Mouse (Mus musculus): ENCODE measurements around the gene Chst12.

Chst12 gene

DNA sequence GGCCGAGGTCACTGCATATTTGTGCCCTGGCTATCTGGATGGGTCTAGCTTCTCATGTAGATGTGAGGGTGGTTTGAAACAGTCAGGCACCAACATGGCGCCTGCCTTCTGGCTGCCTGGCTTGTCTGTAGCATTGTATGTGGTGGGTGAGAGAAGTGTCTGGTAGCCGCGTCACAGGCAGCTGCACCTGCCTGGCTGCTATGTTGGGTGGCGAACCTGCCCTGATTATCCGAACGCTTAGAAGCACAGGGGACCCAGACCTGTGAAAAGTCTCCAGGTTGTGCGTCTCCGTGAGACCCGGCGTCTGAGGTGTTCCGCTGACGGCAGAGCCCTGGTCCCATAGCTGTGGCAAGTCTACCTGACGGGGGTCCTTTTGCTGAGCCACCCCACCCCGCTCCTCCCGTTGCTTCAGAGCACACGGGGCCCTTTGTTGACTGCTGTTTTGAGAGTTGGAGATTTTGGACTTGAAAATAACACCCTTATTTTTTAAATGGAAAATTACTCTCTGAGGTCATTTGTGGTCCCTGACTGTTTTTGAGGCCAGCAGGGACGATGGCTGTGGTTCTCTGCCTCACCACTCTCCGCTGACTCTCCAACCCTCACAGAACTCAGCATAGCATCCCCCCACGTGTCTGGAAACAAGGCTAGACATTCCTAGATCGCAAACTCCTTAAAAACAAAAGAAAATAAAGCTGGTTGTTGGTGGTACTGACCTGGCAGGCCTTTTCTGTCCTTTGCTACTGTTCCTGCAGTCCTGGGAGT, 12.0 kb downstream of the Chst12 start:
- no peak for DNase-seq (ENCODE audit: low spot score in 2 of 2)

DNA sequence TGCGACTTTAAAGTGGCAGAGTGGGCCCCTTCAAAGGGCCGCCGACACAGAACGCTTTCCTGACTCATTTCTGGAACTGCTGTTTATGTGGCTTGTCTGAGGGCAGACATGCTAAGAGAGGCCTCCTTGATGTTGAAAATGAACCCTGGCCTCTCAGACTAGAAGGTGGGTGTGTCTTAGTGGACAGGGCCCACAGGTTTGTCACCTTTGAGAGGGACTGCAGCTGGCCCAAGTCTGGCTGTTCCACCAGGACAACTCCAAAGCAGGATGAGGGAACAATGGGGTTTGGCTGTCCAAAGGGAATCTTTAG, 12.5 kb downstream of the Chst12 start:
- DNase-seq (ENCODE audit: low spot score in 2 of 2) = no peak

- DNase-seq (ENCODE audit: low spot score in 2 of 2) = no peak
Measured at GRCm38 (mm10) chr5:140521196-140521595, 15.8 kb downstream of the Chst12 start.

GRCm38 (mm10) chr5:140526754-140527153, 21.4 kb downstream of the Chst12 start:
- no peak for DNase-seq (ENCODE audit: low spot score in 2 of 2)

GRCm38 (mm10) chr5:140538111-140538683, 32.8 kb downstream of the Chst12 start:
- DNase-seq (ENCODE audit: low spot score in 2 of 2) = no peak

DNA sequence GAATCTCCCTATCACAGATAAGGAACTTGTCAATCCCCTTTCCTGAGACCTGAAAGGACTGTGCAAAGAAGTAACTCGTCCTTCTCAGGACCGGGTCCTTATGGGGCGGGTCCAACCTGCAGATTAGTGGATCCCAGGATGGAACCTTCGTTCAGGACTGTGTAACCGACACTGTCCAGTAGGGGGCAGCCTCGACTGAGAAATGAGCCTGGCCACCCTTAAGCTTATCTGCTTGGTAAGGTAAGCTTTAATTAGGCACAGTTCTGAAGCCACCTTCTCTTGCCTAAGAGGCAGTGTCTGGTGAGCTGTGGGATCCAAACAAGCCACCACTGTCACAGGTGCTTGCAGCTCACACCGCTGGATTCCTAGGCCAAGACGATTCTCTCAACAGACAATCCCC, 34.8 kb downstream of the Chst12 start:
- DNase-seq (ENCODE audit: low spot score in 2 of 2) = peak; percentile 59 to 80

- DNase-seq (ENCODE audit: low spot score in 2 of 2) = no peak
Measured at GRCm38 (mm10) chr5:140542811-140543575, 37.6 kb downstream of the Chst12 start.

GRCm38 (mm10) chr5:140545651-140546050, 40.3 kb downstream of the Chst12 start:
- no peak for DNase-seq (ENCODE audit: low spot score in 2 of 2)

GRCm38 (mm10) chr5:140546332-140546731, 41.0 kb downstream of the Chst12 start:
- DNase-seq (ENCODE audit: low spot score in 2 of 2) = no peak

DNA sequence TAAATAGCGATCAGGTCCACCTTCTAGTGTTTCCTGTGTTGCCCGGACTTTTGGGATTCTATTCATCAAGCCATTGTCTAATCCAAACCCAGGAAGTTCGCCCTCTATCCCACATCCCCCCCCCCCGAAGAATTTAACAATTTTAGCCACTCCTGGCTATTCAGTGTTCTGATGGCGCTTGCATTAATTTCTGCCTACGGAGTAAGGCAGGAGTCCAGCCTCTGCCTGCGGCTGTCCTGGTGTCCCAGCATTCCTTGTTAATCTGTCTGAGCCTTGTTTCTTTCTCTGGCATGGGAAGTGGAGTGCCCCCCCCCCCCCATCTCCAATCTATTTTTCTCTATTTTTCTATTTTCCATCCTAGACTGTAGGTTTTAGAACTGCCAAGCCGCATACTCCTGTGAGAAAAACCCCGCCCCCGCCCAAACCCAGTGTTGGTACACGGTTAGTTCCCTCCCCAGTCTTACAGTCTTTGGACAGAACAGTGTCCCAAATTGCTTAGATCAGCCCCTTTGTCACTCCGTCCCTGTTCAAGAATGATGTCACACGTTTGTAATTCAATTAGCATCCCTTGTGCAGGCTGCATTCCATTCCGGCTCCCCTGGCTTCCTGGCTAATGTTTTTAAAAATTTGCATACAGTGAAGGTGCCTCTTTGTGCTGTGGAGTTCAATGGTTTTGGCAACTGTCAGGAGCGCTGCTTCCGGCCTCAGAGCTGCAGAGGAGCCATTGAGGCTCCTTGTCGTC, 44.1 kb downstream of the Chst12 start:
- no peak for DNase-seq (ENCODE audit: low spot score in 2 of 2)

DNA sequence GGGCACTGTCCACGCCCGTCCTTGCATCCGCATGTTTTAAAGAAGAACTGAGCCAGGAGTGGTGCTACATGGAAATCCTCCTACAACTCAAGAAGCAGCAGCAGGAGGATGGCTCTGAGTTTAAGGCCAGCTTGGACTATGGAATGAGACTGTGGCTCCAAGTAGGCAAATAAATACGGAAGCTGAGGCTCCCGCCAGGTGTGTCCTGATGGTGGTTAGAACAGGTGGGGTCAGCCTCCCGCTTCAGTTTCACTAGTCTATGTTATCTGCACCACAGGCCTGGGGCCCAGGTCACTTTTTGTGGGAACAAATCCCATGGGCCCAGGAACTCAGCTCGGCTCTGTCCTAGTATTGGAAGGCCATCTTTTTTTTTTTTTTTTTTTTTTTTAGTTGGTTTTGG, 48.4 kb downstream of the Chst12 start:
- no peak for DNase-seq (ENCODE audit: low spot score in 2 of 2)

DNA sequence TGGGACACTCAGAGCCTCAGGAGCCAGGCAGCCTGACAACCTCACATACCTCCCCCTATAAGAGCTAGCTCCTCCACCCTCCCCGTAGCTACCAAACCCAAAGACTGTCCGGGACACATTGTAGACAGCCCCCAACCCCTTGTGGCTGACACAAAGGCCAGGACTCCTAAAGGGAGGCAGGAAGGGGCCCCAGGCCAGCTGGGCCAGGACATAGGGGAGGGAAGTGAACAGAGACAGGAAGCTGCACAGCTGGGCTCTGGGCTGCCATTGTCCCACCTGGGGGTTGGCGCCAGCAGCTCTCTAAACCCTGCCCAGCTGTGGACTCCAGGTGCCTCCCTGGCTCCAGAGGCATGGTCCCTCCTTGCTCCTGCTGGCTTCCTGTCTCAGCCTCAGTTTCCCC, 51.5 kb downstream of the Chst12 start:
- DNase-seq (ENCODE audit: low spot score in 2 of 2) = no peak

DNA sequence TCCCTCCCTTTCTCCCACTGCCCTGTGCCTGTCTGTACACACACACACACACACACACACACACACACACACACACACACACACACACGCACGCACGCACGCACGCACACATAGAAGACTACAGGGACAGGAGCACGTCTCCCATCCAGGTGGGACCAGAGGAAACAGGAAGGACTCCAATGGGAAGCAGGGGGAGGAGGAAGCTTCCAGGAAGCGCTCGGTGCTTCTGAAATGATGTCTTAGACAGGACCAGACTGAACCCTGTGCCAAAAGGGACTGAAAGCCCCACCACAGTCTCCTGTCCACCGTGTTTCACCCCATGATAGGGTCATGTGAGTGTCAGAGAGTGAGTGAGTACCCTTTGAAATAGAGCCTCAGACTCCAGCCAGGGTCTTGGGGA, 57.3 kb downstream of the Chst12 start:
- no peak for DNase-seq (ENCODE audit: low spot score in 2 of 2)

GRCm38 (mm10) chr5:140564896-140565295, 59.5 kb downstream of the Chst12 start, which contains the start of gene Grifin:
Gene Grifin, minus strand, starts transcription at chr5:140565071.
- DNase-seq (ENCODE audit: low spot score in 2 of 2) = no peak

GRCm38 (mm10) chr5:140565451-140565850, 60.1 kb downstream of the Chst12 start:
- DNase-seq (ENCODE audit: low spot score in 2 of 2) = no peak

- peak; percentile 47 to 62 for DNase-seq (ENCODE audit: low spot score in 2 of 2)
Measured at GRCm38 (mm10) chr5:140565856-140566255, 60.5 kb downstream of the Chst12 start.

- DNase-seq (ENCODE audit: low spot score in 2 of 2) = no peak
Measured at GRCm38 (mm10) chr5:140566271-140566670, 60.9 kb downstream of the Chst12 start.

DNA sequence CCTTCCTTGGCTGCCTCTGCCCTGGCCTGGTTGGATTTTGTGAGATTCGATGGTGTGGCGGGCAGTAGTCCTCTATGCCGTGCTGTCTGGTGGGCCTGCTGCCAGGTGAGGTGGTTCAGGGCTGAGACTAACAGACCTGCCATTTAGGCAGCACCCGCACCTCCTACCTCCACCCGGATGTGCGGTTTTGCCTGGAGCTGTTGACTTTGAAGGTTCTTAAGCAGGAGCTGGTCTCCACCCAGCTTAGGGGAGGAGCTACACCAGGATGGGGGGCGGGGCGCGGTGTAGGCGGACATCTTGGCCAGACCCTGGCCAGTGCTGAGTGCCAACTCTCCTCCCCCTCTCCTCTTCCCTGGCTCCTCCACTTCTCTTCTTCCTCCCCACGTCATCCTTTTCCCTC, 62.0 kb downstream of the Chst12 start:
- DNase-seq (ENCODE audit: low spot score in 2 of 2) = peak; percentile 69 to 77

DNA sequence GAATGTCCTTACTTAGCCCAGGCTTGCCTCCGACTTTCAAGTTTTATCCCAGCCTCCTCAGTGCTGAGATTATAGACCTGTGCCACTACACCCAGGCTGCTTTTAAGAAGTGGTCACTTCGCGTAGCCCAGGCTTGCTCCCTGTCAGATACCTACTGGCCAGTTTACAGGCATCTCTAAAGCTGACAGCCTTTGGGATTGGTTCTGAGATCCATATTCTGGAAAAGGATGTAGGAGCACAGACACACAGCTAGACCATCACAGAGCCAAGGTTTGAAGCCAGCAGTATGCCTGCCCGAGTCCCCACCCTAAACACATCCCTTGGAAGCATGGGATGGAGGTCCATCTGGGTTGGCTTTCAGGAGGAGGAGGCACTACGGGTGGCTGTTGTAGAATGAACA, 62.4 kb downstream of the Chst12 start:
- DNase-seq (ENCODE audit: low spot score in 2 of 2) = no peak

DNA sequence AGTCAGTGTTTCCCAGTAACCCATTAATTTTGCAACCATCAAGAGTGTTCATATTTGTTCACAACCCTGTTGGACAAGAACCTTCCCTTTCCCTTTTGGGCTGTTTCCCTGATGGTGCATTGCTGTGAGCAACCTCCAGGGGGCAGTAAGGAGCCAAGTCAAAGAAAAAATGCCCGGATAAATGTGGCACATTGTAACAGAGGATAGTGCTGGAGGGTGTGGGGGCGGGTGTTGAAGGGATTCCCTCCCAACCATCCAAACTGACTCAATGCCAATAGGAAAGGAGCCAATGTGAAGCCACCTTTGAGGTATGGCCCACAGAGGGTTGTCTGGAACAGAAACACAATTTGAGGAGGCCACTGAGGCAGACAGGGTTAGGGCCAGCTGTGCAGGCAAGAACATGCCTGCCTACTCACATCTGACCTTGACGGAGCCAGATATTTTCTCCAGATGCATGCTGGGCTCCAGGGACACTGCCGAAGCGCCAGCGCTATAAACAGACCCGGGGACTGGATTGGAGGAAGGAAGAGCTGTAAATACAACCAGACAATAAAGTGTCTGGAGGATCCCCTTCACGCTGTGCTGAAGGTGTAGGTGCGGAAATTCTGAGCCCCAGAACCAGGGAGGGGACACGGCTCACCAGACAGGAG, 63.1 kb downstream of the Chst12 start:
- peak; percentile 40 to 60 for DNase-seq (ENCODE audit: low spot score in 2 of 2)

- DNase-seq (ENCODE audit: low spot score in 2 of 2) = no peak
Measured at GRCm38 (mm10) chr5:140569032-140569595, 63.8 kb downstream of the Chst12 start.

Measured in spleen, postnatal 14 days (tissue).